Mouse (Mus musculus) left cerebral cortex, adult 18-20 months (tissue): ENCODE measurements around the gene Cdk19. TPM values are rescaled to one million over a fixed set of nuclear protein-coding genes. Genes with fewer than 3 reads are reported as not detected.
A peak's percentile ranks its signal among the peaks of the same experiment; 100 is the strongest.
"Not testable (repeated sequence)": the region's sequence is repeated elsewhere in the genome, so short reads cannot be mapped to it uniquely, and the experiment has no call there.

Experiments
- DNase-seq, 2 experiments: peaks; one replicate each; pipeline ENCODE4 v3.0.0; 2021 to 2022; ENCODE audit warnings: low spot score in 2 of 2, mixed read lengths in 1 of 2
- total RNA-seq, 2 experiments: library from RNA; stranded (reverse); gene quantifications; 2 replicates each; pipeline ENCODE4 v1.2.3; 2021

Gene Cdk19
- total RNA-seq, 2 experiments from 2014 or later, result 47.5 to 49.0 TPM

GRCm38 (mm10) chr10:40477426-40478075 lies 138.2 kb downstream of the Cdk19 start:
- DNase-seq, result no peak

- DNase-seq, result no peak
Measured at GRCm38 (mm10) chr10:40478626-40479025, 139.3 kb downstream of the Cdk19 start.

- DNase-seq, result no peak
Measured at GRCm38 (mm10) chr10:40479216-40479615, 139.9 kb downstream of the Cdk19 start.

GRCm38 (mm10) chr10:40479621-40480193 lies 140.3 kb downstream of the Cdk19 start:
- DNase-seq, result no peak

DNA sequence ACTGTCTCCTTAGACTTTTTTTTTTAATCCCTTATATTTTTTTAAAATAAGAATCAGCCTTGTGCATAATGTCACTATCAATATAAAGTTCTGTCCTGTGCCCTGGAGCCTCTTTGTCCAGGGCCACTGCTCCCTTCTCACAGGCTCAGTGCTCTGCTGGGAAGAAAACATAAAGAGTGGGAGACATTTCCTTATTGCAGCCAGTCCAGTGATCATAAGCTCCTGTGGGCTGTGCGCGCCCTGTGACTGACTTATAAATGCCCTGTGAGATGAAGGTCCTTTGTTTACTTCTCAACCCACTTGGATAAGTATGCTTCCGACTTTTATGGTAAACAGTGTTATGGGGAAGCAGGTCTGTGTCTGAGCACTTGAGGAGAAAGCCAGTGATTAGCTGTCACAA lies 142.2 kb downstream of the Cdk19 start:
- DNase-seq, result no peak

DNA sequence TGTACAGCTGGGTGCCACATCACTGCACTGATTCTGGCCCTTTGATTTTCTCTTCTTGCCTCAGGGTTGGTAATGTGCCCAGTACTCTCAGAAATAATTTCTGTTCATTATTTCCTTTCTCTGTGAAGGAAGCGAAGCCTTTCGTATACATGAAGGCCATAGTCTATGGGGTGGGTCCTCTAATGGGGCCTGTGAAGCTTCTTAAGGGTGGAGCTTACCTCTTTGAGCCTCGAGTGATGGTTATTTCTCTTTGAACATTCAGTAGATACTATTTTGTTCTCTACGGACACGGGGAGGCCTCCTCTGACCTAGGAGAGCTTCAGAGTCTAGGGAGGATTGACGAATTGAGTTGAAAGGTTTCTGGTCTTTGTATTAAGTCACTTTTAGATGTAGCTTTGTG lies 142.9 kb downstream of the Cdk19 start:
- no peak for DNase-seq

DNA sequence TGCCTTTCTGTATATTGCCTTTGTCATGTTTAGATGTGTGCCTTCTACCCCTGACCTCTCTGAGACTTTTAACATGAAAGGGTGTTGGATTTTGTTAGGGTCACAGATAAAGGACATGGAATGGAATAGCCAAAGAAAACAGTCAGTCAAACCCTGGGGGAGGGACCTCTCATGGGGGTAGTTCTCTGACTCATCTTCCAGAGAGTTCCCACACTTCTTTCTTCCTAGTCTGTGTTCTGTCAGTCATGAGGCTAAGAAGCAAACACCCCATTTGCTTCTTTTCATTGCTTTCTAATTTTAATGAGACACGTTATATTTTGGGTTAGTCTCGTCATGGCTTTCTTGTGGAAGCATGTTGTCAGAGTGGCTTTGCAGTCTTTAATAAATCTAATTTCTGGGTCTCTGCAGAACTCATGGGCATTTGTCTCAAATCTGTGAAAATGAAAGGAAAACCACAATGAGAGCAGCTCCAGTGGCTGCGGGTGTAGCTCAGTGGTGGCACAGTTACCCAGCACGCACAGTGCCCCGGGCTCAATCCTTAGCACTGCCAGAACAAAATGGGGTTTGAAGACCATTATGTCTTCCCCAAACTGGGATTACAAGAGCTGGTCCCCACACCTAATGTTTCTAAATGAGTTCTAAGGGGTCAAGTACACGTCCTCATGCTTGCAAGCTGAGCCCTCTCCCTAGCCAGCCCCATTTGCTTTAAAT lies 149.9 kb downstream of the Cdk19 start:
- DNase-seq, result no peak

GRCm38 (mm10) chr10:40491131-40491530 lies 151.8 kb downstream of the Cdk19 start:
- DNase-seq, result no peak

DNA sequence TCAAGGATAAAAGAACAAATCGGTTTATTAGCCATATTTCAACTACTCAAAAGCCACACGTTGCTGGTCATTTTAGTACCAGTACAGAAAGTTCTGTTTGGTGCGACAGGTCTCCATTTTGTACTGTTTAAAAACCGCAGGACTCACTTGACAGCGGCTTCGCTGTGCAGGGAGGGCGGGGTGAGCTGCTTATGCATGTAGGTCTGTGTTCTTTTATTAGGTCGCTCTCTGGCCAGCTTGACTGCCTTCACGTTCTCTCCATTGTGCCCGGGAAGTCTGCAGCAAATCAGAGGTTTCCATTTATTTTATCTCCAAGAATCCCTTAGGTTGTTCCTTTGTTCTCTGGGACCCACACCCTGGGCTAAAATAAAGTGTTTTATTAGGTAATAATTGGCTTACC lies 152.4 kb downstream of the Cdk19 start:
- DNase-seq, result no peak

GRCm38 (mm10) chr10:40494181-40495162 lies 155.1 kb downstream of the Cdk19 start:
- DNase-seq, result no peak

- no peak for DNase-seq
Measured at GRCm38 (mm10) chr10:40497301-40498041, 158.1 kb downstream of the Cdk19 start.

GRCm38 (mm10) chr10:40498426-40498825 lies 159.1 kb downstream of the Cdk19 start:
- DNase-seq, result no peak

DNA sequence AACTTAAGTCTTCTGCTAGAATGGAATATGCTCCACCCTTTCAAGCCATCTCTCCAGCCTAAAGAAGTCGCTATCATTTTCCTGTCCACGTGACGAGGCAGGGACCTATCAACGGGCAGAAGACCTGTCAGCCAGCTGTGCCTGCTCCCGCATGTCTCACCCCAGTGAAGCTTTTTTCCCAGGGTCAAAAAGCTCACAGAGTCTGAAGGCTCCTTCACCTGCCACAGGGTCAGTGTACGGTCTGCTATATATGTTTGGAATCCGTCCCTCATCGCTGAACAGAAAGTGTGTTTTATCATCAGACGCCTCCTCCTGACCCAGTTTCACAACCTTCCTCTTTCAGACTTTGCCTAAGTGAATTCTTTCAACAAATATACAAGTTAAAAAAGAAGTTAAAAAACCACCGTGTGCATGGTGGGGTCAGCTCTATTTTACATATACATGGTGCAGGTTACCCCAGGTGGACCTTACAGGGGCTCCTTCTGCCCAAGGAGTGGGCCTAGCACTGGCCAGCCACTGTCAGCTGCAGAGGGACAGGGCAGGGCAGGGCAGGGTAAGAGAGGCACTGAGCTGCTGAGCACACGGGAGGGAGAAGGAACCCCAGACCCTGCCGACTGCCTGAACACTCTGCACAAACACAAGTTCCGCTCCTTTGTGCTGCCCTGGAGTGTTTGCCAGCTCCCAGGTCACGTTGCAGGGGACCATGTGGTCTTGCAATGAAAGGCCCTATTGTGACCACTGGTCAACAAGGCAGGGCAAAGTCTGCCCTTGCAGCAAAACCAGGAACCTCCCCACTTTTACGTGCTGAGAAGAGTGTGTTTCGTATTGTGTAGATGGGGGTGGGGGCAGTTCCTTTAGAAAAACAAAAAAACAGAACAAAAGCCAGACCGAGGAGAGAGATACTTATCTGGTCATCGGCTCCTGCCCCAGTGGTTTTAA lies 160.2 kb downstream of the Cdk19 start:
- peak; percentile 60 to 72 for DNase-seq

DNA sequence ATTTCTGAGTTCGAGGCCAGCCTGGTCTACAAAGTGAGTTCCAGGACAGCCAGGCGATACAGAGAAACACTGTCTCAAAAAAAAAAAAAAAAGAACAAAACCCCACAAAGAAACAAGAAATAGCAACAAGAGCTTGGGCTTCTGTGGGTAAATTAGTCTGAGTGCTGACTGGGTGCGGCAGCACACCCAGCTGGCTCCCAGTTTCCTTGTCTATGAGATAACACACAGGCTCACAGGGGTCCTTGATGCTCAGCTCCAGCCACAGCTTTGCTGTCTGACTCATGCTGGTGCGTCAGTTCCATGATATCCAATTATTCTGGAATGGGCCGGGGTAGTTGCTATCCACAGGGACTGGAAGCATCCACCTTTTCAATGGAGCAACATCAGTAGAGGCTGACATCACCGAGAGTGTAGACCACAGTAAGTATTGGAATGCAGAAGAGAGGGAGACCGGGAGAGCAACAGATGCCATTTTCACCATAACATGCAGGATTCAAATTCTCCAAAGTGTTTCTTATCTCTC lies 161.4 kb downstream of the Cdk19 start:
- no peak for DNase-seq

DNA sequence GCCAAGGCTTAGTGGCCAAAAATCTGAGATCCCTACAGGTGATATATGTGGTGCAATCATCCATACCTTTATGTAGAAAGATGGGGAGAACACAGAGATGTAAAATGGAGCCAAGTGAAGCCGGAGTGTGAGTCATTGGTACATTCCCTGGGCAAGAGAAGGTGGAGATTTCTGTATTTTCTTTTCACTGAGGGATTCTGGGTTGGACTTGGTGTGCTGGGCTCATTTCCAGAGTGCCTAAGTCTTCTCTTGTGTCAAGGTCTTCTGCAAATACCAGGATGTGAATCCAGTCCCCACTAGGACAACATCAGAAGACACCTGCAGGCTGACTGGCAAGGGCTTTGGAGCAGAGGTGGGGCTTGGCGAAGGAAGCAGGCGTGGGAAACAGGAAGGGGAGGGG lies 163.4 kb downstream of the Cdk19 start:
- no peak for DNase-seq

GRCm38 (mm10) chr10:40510356-40510755 lies 171.0 kb downstream of the Cdk19 start:
- DNase-seq, result no peak

DNA sequence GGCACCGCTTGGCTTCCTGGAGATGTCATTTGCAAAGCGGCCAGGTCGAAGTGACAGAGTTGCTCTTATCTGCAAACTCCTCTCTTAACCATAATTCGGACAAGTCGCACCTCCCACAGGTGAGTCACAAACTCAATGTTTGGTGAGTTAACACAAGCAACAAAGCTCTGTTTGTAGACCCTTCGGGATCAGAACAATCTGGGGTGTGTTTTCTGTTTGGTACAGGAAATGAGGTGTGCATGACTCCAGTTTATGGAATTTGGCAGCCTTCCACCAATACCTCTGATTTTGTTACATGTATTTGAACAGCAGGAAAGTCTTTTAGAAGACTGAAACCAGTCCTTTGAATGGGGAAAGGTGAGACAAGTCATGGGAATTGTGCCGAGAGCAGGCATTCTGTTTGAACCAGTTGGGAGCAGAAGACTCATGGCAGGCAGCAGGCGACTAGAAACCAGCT lies 171.9 kb downstream of the Cdk19 start:
- no peak for DNase-seq

GRCm38 (mm10) chr10:40512185-40512584 lies 172.8 kb downstream of the Cdk19 start:
- DNase-seq, result no peak

DNA sequence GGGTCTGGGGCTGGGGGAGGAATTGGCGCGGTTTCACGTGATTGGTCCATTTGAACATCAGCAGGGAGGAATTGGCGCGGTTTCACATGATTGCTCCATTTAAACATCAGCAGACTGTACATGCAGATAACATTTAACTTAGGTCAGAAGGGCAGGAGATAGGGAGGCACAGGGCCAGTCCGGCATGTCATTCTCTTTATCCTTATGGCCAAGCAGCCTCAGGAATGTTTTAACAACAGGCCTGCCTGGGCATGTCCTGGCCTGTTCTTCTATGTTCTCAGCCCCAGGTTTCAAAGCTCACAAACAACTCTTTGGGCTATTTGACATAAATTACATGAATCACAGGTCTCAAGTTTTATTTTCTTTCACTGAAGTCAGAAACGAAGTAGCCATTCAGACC lies 173.6 kb downstream of the Cdk19 start:
- DNase-seq, result not testable (repeated sequence)
